Mouse (Mus musculus) induced T-regulatory cell, adult 2 months (primary cell): ENCODE results near the gene Tcf7l2.

ENCODE experiments used
- DNase-seq: peaks from one replicate; pipeline ENCODE4 v3.0.0-alpha.2; 2012; ENCODE audit warnings: low read depth

Gene Tcf7l2

GRCm38 (mm10) chr19:55941253-55942125, 199.9 kb downstream of the Tcf7l2 start:
- no peak for DNase-seq

- DNase-seq = no peak
Measured at GRCm38 (mm10) chr19:55951397-55951796, 209.8 kb downstream of the Tcf7l2 start.

GRCm38 (mm10) chr19:55953207-55953606, 211.6 kb downstream of the Tcf7l2 start:
- DNase-seq = no peak

GRCm38 (mm10) chr19:55955126-55955525, 213.5 kb downstream of the Tcf7l2 start:
- DNase-seq = no peak

- DNase-seq = no peak
Measured at GRCm38 (mm10) chr19:55956745-55957144, 215.1 kb downstream of the Tcf7l2 start.

- no peak for DNase-seq
Measured at GRCm38 (mm10) chr19:55964421-55964820, 222.8 kb downstream of the Tcf7l2 start.

GRCm38 (mm10) chr19:55966066-55966465, 224.4 kb downstream of the Tcf7l2 start:
- DNase-seq = no peak

- no peak for DNase-seq
Measured at GRCm38 (mm10) chr19:55969929-55970531, 228.4 kb downstream of the Tcf7l2 start.

- no peak for DNase-seq
Measured at GRCm38 (mm10) chr19:55976073-55976472, 234.5 kb downstream of the Tcf7l2 start.
